Mouse (Mus musculus) frontal cortex, postnatal 25 days (tissue): ENCODE measurements around the gene Ccdc113.
"Not testable (repeated sequence)": the region's sequence is repeated elsewhere in the genome, so short reads cannot be mapped to it uniquely, and the experiment has no call there.

Experiments used
- DNase-seq, 2 experiments: peaks; one replicate each; pipeline ENCODE4 v3.0.0; 2022; ENCODE audit warnings: low spot score in 2 of 2

Gene Ccdc113

GRCm38 (mm10) chr8:95602168-95602567 is 68.3 kb downstream of the Ccdc113 start:
- no peak for DNase-seq

- DNase-seq: not testable (repeated sequence)
Measured at GRCm38 (mm10) chr8:95606509-95606908, 72.6 kb downstream of the Ccdc113 start.

- peak in 1 of 2 experiments; percentile 31 for DNase-seq
Measured at GRCm38 (mm10) chr8:95607210-95607609, 73.3 kb downstream of the Ccdc113 start.
